Mouse (Mus musculus): ENCODE results near the gene Arhgap42. TPM values are rescaled to one million over a fixed set of nuclear protein-coding genes. Genes with fewer than 3 reads are reported as not detected.

The Arhgap42 gene
- polyA plus RNA-seq, 1 experiment from 2014 or later, result 29.3 TPM

DNA sequence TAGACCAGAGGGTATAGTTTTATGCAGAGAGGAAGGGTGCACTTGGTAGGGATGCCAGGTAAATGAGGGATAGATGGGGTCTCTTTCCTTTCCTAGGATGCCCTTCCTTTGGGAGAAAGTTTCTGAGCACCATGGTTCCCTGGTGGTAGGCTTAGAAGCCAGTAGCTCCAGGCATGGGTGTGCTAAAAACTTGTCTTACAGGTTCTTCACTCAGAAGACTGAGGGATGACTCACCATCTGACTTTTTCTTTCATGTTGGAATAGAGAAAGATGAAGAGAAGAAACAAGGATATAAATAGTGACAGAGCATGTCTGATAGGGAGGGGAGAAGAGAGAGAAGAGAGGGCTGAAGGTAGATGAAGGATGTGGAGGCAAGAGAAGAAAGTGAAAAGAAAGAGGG lies 7.1 kb upstream of the Arhgap42 start:
- H3K9ac ChIP-seq (ENCODE audit: low read depth, low read length), result no peak overlapping the region
- no peak for DNase-seq (ENCODE audit: low spot score)
- ATAC-seq (ENCODE audit: low FRiP score), result no peak

DNA sequence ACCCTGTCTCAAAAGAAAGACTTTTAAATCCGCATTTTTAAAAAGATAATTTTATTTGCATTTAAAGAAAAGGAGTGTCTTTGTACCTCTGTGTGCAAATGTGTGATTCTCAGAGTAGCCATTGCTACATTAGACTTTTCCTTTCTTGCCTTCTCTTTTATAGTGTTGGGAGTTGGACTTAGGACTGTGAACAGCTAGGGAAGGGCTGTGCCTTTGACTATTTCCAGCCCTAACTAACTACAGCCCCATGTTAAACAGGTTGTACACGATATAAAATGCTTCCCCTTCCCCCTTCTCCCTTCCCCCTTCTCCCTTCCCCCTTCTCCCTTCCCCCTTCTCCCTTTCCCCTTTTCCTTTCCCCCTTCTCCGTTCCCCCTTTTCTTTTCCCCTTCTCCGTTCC lies 4.9 kb upstream of the Arhgap42 start:
- no peak for ATAC-seq (ENCODE audit: low FRiP score)
- DNase-seq (ENCODE audit: low spot score), result no peak
- H3K27me3 ChIP-seq (ENCODE audit: control insufficient read depth, insufficient read depth, low read length), result no peaks in the 10 kb centered on the region
- H3K27ac ChIP-seq (ENCODE audit: low read depth, low read length), result no peak overlapping the region
- 69% methylated on average over 4 of the region's 4 CpGs for WGBS
- no peak overlapping the region for H3K4me2 ChIP-seq (replicated peaks; ENCODE audit: low read depth, low read length)
- no peaks in the 10 kb centered on the region for H3K36me3 ChIP-seq (ENCODE audit: control insufficient read depth, insufficient read depth, low read length)
- no peak overlapping the region for H3K4me3 ChIP-seq (ENCODE audit: low read depth, low read length)
- H3K9ac ChIP-seq (ENCODE audit: low read depth, low read length), result no peak overlapping the region
- H3K4me1 ChIP-seq (replicated peaks; ENCODE audit: control insufficient read depth, insufficient read depth, low read length), result no peaks in the 10 kb centered on the region
- H3K9me3 ChIP-seq (ENCODE audit: control insufficient read depth, low read length), result no peaks in the 10 kb centered on the region

More for the DNA sequence above, 7.1 kb upstream of the Arhgap42 start:
- Histone ChIP-seq H3K27me3 (ENCODE audit: control insufficient read depth, insufficient read depth, low read length) (no peaks in the 10 kb centered on the region), H3K9me3 (ENCODE audit: control insufficient read depth, low read length) (no peaks in the 10 kb centered on the region), H3K4me1 (replicated peaks; ENCODE audit: control insufficient read depth, insufficient read depth, low read length) (no peaks in the 10 kb centered on the region), H3K4me3 (ENCODE audit: low read depth, low read length) (no peak overlapping the region), H3K4me2 (replicated peaks; ENCODE audit: low read depth, low read length) (no peak overlapping the region), H3K36me3 (ENCODE audit: control insufficient read depth, insufficient read depth, low read length) (no peaks in the 10 kb centered on the region), H3K27ac (ENCODE audit: low read depth, low read length) (no peak overlapping the region)

DNA sequence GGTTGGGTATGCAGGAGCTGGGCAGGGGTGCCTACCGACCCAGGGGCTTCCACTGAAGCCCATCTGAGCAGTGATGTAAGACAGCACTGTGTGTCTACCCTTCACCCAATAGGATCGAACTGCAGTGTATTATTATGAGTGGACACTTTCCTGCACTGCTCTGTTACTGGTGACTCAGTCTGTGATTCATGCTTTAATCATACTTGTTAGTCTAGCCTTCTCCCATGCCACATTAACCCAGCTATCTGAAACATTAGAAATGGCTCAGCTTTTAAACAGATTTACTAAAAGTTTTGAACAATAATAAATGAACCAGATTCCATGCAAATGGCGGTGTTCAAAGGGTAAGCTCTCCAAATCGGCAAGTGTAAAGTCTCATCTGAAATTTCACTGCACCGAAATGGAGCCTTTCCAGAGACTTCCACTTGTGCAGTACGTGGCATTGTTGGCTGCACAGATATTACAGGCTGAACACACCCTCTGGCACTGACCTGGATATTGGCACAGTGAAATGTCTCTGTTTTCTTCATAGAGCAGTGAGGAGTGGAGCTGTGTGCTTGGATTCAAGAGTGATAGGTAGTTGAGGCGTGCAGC lies 2.4 kb upstream of the Arhgap42 start:
- H3K27ac ChIP-seq (ENCODE audit: low read depth, low read length), result no peak overlapping the region
- no peak for DNase-seq (ENCODE audit: low spot score)
- H3K9me3 ChIP-seq (ENCODE audit: control insufficient read depth, low read length), result no peaks in the 10 kb centered on the region
- H3K9ac ChIP-seq (ENCODE audit: low read depth, low read length), result no peak overlapping the region
- 88% methylated on average over 7 of the region's 7 CpGs for WGBS
- no peak overlapping the region for H3K4me2 ChIP-seq (replicated peaks; ENCODE audit: low read depth, low read length)
- no peak overlapping the region for H3K4me3 ChIP-seq (ENCODE audit: low read depth, low read length)
- 0 out of 2 replicates have a peak, but pooled peaks cover 4% of the 10 kb centered on the region for H3K4me1 ChIP-seq (replicated peaks; ENCODE audit: control insufficient read depth, insufficient read depth, low read length)
- H3K36me3 ChIP-seq (ENCODE audit: control insufficient read depth, insufficient read depth, low read length), result no peaks in the 10 kb centered on the region
- ATAC-seq (ENCODE audit: low FRiP score), result no peak
- no peaks in the 10 kb centered on the region for H3K27me3 ChIP-seq (ENCODE audit: control insufficient read depth, insufficient read depth, low read length)

DNA sequence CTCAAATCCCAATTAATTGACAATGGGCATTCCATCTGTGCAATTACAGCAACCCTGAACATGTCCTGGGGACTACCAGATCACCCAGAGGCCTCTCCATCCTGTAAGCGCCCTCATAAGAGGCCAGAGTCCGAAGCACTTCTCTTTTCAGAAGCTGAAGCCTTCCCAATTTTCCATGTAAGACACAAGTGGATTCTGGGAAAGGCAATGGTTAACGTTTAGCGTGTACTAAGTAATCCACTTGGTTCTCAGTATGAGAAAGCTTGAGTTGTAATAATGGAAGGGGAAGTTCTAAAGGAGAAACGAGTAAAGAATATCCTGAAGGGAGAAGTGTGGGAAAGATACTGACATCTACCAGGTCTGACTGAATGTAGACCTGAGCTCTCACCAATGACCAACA lies 1.4 kb downstream of the Arhgap42 start:
- H3K9ac ChIP-seq (ENCODE audit: low read depth, low read length), result no peak overlapping the region
- DNase-seq (ENCODE audit: low spot score) (no peak), ATAC-seq (ENCODE audit: low FRiP score) (no peak)
- H3K4me2 ChIP-seq (replicated peaks; ENCODE audit: low read depth, low read length), result peak overlapping the region; percentile 64
- no peaks in the 10 kb centered on the region for H3K27me3 ChIP-seq (ENCODE audit: control insufficient read depth, insufficient read depth, low read length)
- no peaks in the 10 kb centered on the region for H3K36me3 ChIP-seq (ENCODE audit: control insufficient read depth, insufficient read depth, low read length)
- no peaks in the 10 kb centered on the region for H3K9me3 ChIP-seq (ENCODE audit: control insufficient read depth, low read length)
- H3K4me3 ChIP-seq (ENCODE audit: low read depth, low read length), result peak overlapping the region; percentile 74
- no peak overlapping the region for H3K27ac ChIP-seq (ENCODE audit: low read depth, low read length)
- H3K4me1 ChIP-seq (replicated peaks; ENCODE audit: control insufficient read depth, insufficient read depth, low read length), result 0 out of 2 replicates have a peak, but pooled peaks cover 4% of the 10 kb centered on the region
- WGBS, result 59% methylated on average over 5 of the region's 5 CpGs

DNA sequence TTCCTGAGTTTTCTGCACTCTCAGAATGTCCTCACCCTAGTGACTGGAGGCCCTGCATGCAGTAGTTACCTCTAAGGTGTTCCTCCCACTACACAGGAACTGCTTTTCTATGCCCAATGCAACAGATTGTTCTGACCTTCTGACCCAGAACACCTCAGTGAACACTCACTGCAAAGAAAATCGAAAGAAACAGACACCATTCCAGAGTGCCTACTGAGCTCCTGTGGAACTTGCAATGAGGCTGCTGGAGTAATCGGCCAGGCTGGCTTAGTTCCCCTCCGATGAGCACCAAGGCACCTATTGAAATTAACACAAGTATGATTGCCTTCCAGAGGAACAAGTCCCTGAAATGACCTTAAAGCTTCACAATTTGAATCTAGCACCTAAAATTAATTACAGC lies 9.2 kb downstream of the Arhgap42 start:
- no peaks in the 10 kb centered on the region for H3K27me3 ChIP-seq (ENCODE audit: control insufficient read depth, insufficient read depth, low read length)
- 77% methylated on average over 3 of the region's 3 CpGs for WGBS
- no peak for ATAC-seq (ENCODE audit: low FRiP score)

DNA sequence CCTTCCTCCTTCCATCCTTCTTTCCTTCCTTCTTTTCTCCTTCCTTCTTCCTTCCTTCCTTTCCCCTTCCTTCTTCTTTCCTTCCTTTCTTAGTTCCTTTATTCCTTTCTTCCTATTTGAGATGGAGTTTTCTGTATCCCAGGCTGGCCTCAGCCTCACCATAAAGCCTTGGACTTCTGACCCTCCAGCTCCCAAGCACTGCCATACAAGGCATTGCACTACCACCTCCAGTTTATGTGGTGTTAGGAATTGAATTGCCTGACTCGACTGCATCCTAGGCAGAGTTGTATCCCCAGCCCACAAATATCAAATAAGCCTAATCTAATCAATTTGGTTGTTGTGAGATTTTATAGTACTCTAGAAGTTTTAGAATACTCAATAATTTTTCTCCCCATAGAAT lies 14.1 kb downstream of the Arhgap42 start:
- ATAC-seq (ENCODE audit: low FRiP score) (no peak), DNase-seq (ENCODE audit: low spot score) (no peak)
- H3K27ac ChIP-seq (ENCODE audit: low read depth, low read length), result no peak overlapping the region
- no peaks in the 10 kb centered on the region for H3K27me3 ChIP-seq (ENCODE audit: control insufficient read depth, insufficient read depth, low read length)
- no peaks in the 10 kb centered on the region for H3K9me3 ChIP-seq (ENCODE audit: control insufficient read depth, low read length)
- H3K9ac ChIP-seq (ENCODE audit: low read depth, low read length), result no peak overlapping the region
- H3K4me1 ChIP-seq (replicated peaks; ENCODE audit: control insufficient read depth, insufficient read depth, low read length), result no peaks in the 10 kb centered on the region
- H3K4me2 ChIP-seq (replicated peaks; ENCODE audit: low read depth, low read length), result no peak overlapping the region
- no peaks in the 10 kb centered on the region for H3K36me3 ChIP-seq (ENCODE audit: control insufficient read depth, insufficient read depth, low read length)
- H3K4me3 ChIP-seq (ENCODE audit: low read depth, low read length), result no peak overlapping the region
- 74% methylated on average over 1 of the region's 1 CpGs for WGBS

More for the DNA sequence above, 9.2 kb downstream of the Arhgap42 start:
- no peak for DNase-seq (ENCODE audit: low spot score)
- H3K4me2 ChIP-seq (replicated peaks; ENCODE audit: low read depth, low read length), result no peak overlapping the region
- no peak overlapping the region for H3K4me3 ChIP-seq (ENCODE audit: low read depth, low read length)
- no peak overlapping the region for H3K9ac ChIP-seq (ENCODE audit: low read depth, low read length)
- H3K27ac ChIP-seq (ENCODE audit: low read depth, low read length), result no peak overlapping the region
- H3K9me3 ChIP-seq (ENCODE audit: control insufficient read depth, low read length), result no peaks in the 10 kb centered on the region
- no peaks in the 10 kb centered on the region for H3K4me1 ChIP-seq (replicated peaks; ENCODE audit: control insufficient read depth, insufficient read depth, low read length)
- H3K36me3 ChIP-seq (ENCODE audit: control insufficient read depth, insufficient read depth, low read length), result no peaks in the 10 kb centered on the region

DNA sequence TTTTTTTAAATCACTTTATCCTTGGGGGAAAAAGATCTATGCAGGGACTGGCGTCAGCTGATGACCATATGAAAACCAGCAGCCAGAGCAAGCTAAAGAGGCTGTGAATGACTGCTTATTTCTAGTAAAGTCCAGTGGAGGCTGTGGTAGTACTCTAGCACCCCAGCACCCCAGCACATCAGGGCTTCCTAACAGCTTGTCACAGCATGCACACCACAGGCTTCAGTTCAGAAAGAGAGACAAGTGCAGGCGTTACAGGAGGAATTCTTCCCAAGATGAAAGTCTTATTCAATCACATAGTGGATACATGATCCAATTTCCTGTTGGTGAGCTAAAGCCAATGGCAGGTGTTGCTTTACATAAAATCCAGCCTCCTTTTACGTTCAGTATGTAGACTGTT lies 15.5 kb downstream of the Arhgap42 start:
- ATAC-seq (ENCODE audit: low FRiP score) (no peak), DNase-seq (ENCODE audit: low spot score) (no peak)
- no peak overlapping the region for H3K4me3 ChIP-seq (ENCODE audit: low read depth, low read length)
- no peak overlapping the region for H3K27ac ChIP-seq (ENCODE audit: low read depth, low read length)
- no peak overlapping the region for H3K4me2 ChIP-seq (replicated peaks; ENCODE audit: low read depth, low read length)
- H3K36me3 ChIP-seq (ENCODE audit: control insufficient read depth, insufficient read depth, low read length), result no peaks in the 10 kb centered on the region
- 71% methylated on average over 3 of the region's 3 CpGs for WGBS
- no peak overlapping the region for H3K9ac ChIP-seq (ENCODE audit: low read depth, low read length)
- no peaks in the 10 kb centered on the region for H3K9me3 ChIP-seq (ENCODE audit: control insufficient read depth, low read length)
- H3K4me1 ChIP-seq (replicated peaks; ENCODE audit: control insufficient read depth, insufficient read depth, low read length), result no peaks in the 10 kb centered on the region
- no peaks in the 10 kb centered on the region for H3K27me3 ChIP-seq (ENCODE audit: control insufficient read depth, insufficient read depth, low read length)

DNA sequence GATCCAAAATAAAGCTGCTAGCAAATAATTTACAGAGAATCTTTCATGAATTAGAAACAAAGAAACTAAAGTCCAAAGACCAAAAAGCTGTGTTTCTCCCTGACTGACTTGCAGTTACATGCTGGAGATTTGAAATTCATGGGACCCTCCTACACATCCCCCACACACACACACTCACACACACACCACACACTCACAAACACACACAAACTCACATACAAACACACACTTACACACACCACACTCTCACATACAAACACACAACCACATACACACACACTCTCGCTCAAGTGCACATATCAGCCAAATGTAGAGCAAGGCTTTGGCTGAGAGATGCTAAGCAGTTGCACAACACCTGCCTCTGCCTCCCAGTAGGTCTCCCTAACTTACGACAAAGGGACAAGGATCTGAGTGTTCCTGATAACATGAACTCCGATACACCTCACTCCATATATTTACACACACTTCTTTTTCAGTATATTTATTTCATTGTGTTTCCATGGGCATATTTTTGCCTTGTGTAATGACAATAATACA lies 16.9 kb downstream of the Arhgap42 start:
- Histone ChIP-seq H3K4me1 (replicated peaks; ENCODE audit: control insufficient read depth, insufficient read depth, low read length) (no peaks in the 10 kb centered on the region), H3K9me3 (ENCODE audit: control insufficient read depth, low read length) (no peaks in the 10 kb centered on the region), H3K4me3 (ENCODE audit: low read depth, low read length) (no peak overlapping the region), H3K4me2 (replicated peaks; ENCODE audit: low read depth, low read length) (no peak overlapping the region), H3K36me3 (ENCODE audit: control insufficient read depth, insufficient read depth, low read length) (no peaks in the 10 kb centered on the region), H3K27ac (ENCODE audit: low read depth, low read length) (no peak overlapping the region), H3K9ac (ENCODE audit: low read depth, low read length) (no peak overlapping the region), H3K27me3 (ENCODE audit: control insufficient read depth, insufficient read depth, low read length) (no peaks in the 10 kb centered on the region)
- no peak for ATAC-seq (ENCODE audit: low FRiP score)
- DNase-seq (ENCODE audit: low spot score), result no peak
- WGBS, result 88% methylated on average over 3 of the region's 3 CpGs

DNA sequence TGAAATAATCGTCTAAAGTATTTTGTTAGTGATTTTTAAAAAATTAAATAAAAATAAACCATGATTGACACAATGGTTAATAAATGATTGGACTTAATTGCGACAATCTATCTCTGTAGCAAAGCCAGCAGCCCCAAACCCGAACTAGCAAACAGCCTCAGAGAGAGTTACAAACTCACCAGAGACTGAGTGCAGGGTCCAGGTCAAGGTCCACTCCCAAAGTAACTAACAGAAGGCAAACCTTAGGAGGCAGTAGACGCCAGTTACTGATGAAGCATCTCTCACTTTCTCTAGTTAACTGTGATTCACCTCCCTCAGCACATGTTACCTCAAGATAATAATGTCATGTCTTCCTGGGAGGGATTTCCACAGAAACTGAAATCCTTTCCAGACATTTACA lies 17.7 kb downstream of the Arhgap42 start:
- ATAC-seq (ENCODE audit: low FRiP score) (no peak), DNase-seq (ENCODE audit: low spot score) (no peak)
- no peaks in the 10 kb centered on the region for H3K27me3 ChIP-seq (ENCODE audit: control insufficient read depth, insufficient read depth, low read length)
- H3K9me3 ChIP-seq (ENCODE audit: control insufficient read depth, low read length), result no peaks in the 10 kb centered on the region
- no peak overlapping the region for H3K27ac ChIP-seq (ENCODE audit: low read depth, low read length)
- H3K4me2 ChIP-seq (replicated peaks; ENCODE audit: low read depth, low read length), result no peak overlapping the region
- no peak overlapping the region for H3K9ac ChIP-seq (ENCODE audit: low read depth, low read length)
- H3K4me3 ChIP-seq (ENCODE audit: low read depth, low read length), result no peak overlapping the region
- WGBS, result 83% methylated on average over 4 of the region's 4 CpGs
- H3K4me1 ChIP-seq (replicated peaks; ENCODE audit: control insufficient read depth, insufficient read depth, low read length), result no peaks in the 10 kb centered on the region
- no peaks in the 10 kb centered on the region for H3K36me3 ChIP-seq (ENCODE audit: control insufficient read depth, insufficient read depth, low read length)

Data from hindbrain, embryonic 11.5 days (tissue).